Comparison of ENCODE assay signal across 12 mouse cellular contexts in genomic region chr14:105498155-105498906, GRCm38 (mm10).
DNase-seq lines count a peak whose midpoint lies in the region; ATAC-seq and TF ChIP-seq lines count a peak whose summit lies in the region.
"Had no signal": no experiment of that assay in that cellular context is flagged by ENCODE, and none has a peak within 500 bp of the region (broad histone marks: within the 10 kb centered on the region; RNA-seq: fewer than 3 reads in every experiment).

No protein-coding gene starts in this region.

- H3K4me3 ChIP-seq in heart, embryonic 10.5 days, result no peak overlapping the region
- H3K4me3 ChIP-seq in heart, adult 2 months, result no peak overlapping the region
- H3K4me3 ChIP-seq in hindbrain, embryonic 13.5 days, result no peak overlapping the region
- H3K4me3 ChIP-seq: intestine, embryonic 15.5 days; liver, embryonic 15.5 days; stomach, embryonic 15.5 days had no signal

- TF ChIP-seq EP300 in heart, adult 2 months (IDR thresholded peaks at IDR 0.05; ENCODE audit: insufficient read depth, low read depth, low read length), result no peak

- CTCF ChIA-PET in Patski (lab: Charles Lee), result no interaction called here

- H3K36me3 ChIP-seq in heart, embryonic 10.5 days, result no peaks in the 10 kb centered on the region
- H3K36me3 ChIP-seq in heart, adult 2 months (ENCODE audit: control insufficient read depth, insufficient read depth, low read length), result no peaks in the 10 kb centered on the region
- no peaks in the 10 kb centered on the region for H3K36me3 ChIP-seq in hindbrain, embryonic 13.5 days
- H3K36me3 ChIP-seq: intestine, embryonic 15.5 days; liver, embryonic 15.5 days; stomach, embryonic 15.5 days had no signal

- H3K4me2 ChIP-seq in hindbrain, embryonic 13.5 days, result no peak overlapping the region
- H3K4me2 ChIP-seq: liver, embryonic 15.5 days had no signal

- no peak overlapping the region for H3K9ac ChIP-seq in heart, adult 2 months (ENCODE audit: low read depth, low read length)
- no peak overlapping the region for H3K9ac ChIP-seq in hindbrain, embryonic 13.5 days
- H3K9ac ChIP-seq: intestine, embryonic 15.5 days; liver, embryonic 15.5 days; stomach, embryonic 15.5 days had no signal

- DNase-seq in heart, embryonic 10.5 days (ENCODE audit: low spot score), result no peak
- DNase-seq in heart, adult 2 months, result no peak
- peak; percentile 38 for DNase-seq in layer of hippocampus, adult 9-11 months
- no peak for DNase-seq in layer of hippocampus, postnatal 36 days
- DNase-seq in Patski (ENCODE audit: low read depth, low spot score), result peak; percentile 10
- no peak for DNase-seq in retina, embryonic 14.5 days (ENCODE audit: low spot score)
- DNase-seq in liver, result no peak

- H3K27me3 ChIP-seq in heart, embryonic 10.5 days (ENCODE audit: insufficient read depth, poor library complexity, severe bottlenecking), result peaks cover 3% of the 10 kb centered on the region; the same call in 1 of the 2 replicates
- no peaks in the 10 kb centered on the region for H3K27me3 ChIP-seq in heart, adult 2 months (ENCODE audit: control insufficient read depth, insufficient read depth, low read length)
- H3K27me3 ChIP-seq in Patski, result no peaks in the 10 kb centered on the region
- H3K27me3 ChIP-seq in hindbrain, embryonic 13.5 days, result no peaks in the 10 kb centered on the region
- H3K27me3 ChIP-seq: intestine, embryonic 15.5 days; stomach, embryonic 15.5 days had no signal

- intact Hi-C loops in heart, adult 2 months (cut with DNase I), result no loop called here

- H3K27ac ChIP-seq in heart, embryonic 10.5 days, result peak overlapping the region; percentile 37; the same call in 1 of the 2 replicates
- H3K27ac ChIP-seq in heart, adult 2 months, result no peak overlapping the region
- peak overlapping the region; percentile 77; the same call in 1 of the 2 replicates for H3K27ac ChIP-seq in hindbrain, embryonic 13.5 days
- H3K27ac ChIP-seq: intestine, embryonic 15.5 days; liver, embryonic 15.5 days; stomach, embryonic 15.5 days had no signal

- WGBS in heart, embryonic 10.5 days, result 51% methylated on average over 10 of the region's 10 CpGs
- WGBS in heart, adult 2 months, result 49% methylated on average over 10 of the region's 10 CpGs
- 56% methylated on average over 10 of the region's 10 CpGs for WGBS in hindbrain, embryonic 13.5 days

- H3K9me3 ChIP-seq in heart, embryonic 10.5 days, result no peaks in the 10 kb centered on the region
- no peaks in the 10 kb centered on the region for H3K9me3 ChIP-seq in hindbrain, embryonic 13.5 days
- H3K9me3 ChIP-seq: intestine, embryonic 15.5 days; liver, embryonic 15.5 days; stomach, embryonic 15.5 days had no signal

- peak; percentile 22 for ATAC-seq in Patski
- ATAC-seq in hindbrain, embryonic 13.5 days (ENCODE audit: low FRiP score), result peak; percentile 12; the same call in 1 of the 2 replicates
- ATAC-seq: CD4-positive, CD25-positive, alpha-beta regulatory T cell, adult 4 months; intestine, embryonic 15.5 days had no signal

- no peak for TF ChIP-seq CTCF in heart, adult 2 months (IDR thresholded peaks at IDR 0.05)
- no peak for TF ChIP-seq CTCF in Patski (IDR thresholded peaks at IDR 0.05)

- TF ChIP-seq POLR2A in heart, adult 2 months (IDR thresholded peaks at IDR 0.05; ENCODE audit: insufficient read depth, low read depth, low read length), result no peak

- in situ Hi-C loops in Patski (cut with MboI; ENCODE audit: low pct_unique_long_range_greater_than_20kb), result no loop called here

- no peaks in the 10 kb centered on the region for H3K79me2 ChIP-seq in heart, adult 2 months (replicated peaks; ENCODE audit: control insufficient read depth, insufficient read depth, low read length)

- POLR2A ChIA-PET in Patski (lab: Charles Lee), result no interaction called here

- peaks cover 38% of the 10 kb centered on the region for H3K4me1 ChIP-seq in heart, embryonic 10.5 days
- peaks cover 5% of the 10 kb centered on the region; the same call in 1 of the 2 replicates for H3K4me1 ChIP-seq in heart, adult 2 months (ENCODE audit: control insufficient read depth, insufficient read depth, low read length)
- peaks cover 42% of the 10 kb centered on the region for H3K4me1 ChIP-seq in hindbrain, embryonic 13.5 days (replicated peaks)
- H3K4me1 ChIP-seq: liver, embryonic 15.5 days had no signal

Comparison
In these comparisons a context has a peak if more than half of its experiments do, and no peak if none do; other contexts are left out.
1. DNase-seq: peak in layer of hippocampus, adult 9-11 months (single experiment) and Patski (single experiment); none in heart, embryonic 10.5 days (single experiment), heart, adult 2 months (0 of 2), layer of hippocampus, postnatal 36 days (0 of 2), retina, embryonic 14.5 days (single experiment) and liver (single experiment).